Mouse (Mus musculus) myocyte (in vitro differentiated cells): ENCODE results near the gene Stra6.

ENCODE experiments used
- E2F4 ChIP-seq: IDR thresholded peaks from one replicate; pipeline ENCODE4 v1.6.1; 2011; ENCODE audit warnings: mild to moderate bottlenecking, control low read depth, moderate library complexity; ENCODE audit not compliant: insufficient read depth
- MAX ChIP-seq: IDR thresholded peaks from one replicate; pipeline ENCODE4 v1.6.1; 2011; ENCODE audit warnings: low read depth, mild to moderate bottlenecking, control low read depth
- POLR2A ChIP-seq: IDR thresholded peaks from one replicate; pipeline ENCODE4 v1.6.1; 2011; ENCODE audit warnings: low read depth, mild to moderate bottlenecking, control low read depth, moderate library complexity; ENCODE audit not compliant: insufficient read length
- POLR2AphosphoS2 ChIP-seq: IDR thresholded peaks from one replicate; pipeline ENCODE4 v1.6.1; 2011; ENCODE audit warnings: low read depth, control low read depth; ENCODE audit not compliant: insufficient read length
- REST ChIP-seq: IDR thresholded peaks from one replicate; pipeline ENCODE4 v1.6.1; 2011; ENCODE audit warnings: mild to moderate bottlenecking, control low read depth, moderate library complexity; ENCODE audit not compliant: insufficient read depth, insufficient read length
- TCF12 ChIP-seq: IDR thresholded peaks from one replicate; pipeline ENCODE4 v1.6.1; 2011; ENCODE audit warnings: mild to moderate bottlenecking, control low read depth; ENCODE audit not compliant: poor library complexity, insufficient read depth, severe bottlenecking
- USF1 ChIP-seq: IDR thresholded peaks from one replicate; pipeline ENCODE4 v1.6.1; 2011; ENCODE audit warnings: low read depth, mild to moderate bottlenecking, control low read depth, moderate library complexity

DNA sequence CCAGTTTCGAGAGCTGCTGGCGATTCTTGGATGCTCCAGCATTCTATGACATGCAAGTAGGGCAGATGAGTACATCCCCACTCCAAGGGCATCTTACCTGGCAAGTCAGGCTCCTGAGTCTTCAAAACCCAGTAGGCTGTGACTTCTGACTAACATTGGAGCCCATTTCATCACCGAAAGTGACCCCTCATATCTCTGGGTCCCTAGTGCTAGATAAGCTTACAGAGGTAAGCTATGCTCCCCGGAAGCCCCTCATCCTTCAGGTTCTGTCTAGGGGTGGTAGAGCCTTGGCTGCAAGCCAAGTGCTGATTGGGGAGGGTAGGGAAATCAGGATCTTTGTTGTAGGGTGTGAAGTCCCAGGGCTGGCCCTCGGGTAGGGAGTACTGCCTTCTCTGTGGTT, 34.7 kb upstream of the Stra6 start:
- TF ChIP-seq E2F4 = no peak
- TF ChIP-seq MAX = no peak
- no peak for TF ChIP-seq POLR2A
- TF ChIP-seq POLR2AphosphoS2 = no peak
- no peak for TF ChIP-seq USF1
- no peak for TF ChIP-seq REST
- no peak for TF ChIP-seq TCF12
